Mouse (Mus musculus) adrenal gland, postnatal 25 days (tissue): ENCODE data around the gene Dnajc30. TPM values are rescaled to one million over a fixed set of nuclear protein-coding genes. Genes with fewer than 3 reads are reported as not detected.

Experiments used
- DNase-seq: peaks from one replicate; pipeline ENCODE4 v3.0.0; 2021; ENCODE audit warnings: mixed read lengths
- total RNA-seq: library from RNA; stranded (reverse); gene quantifications from 2 replicates; pipeline ENCODE4 v1.2.3, GENCODE M21; 2021

The Dnajc30 gene
- total RNA-seq, 1 experiment from 2014 or later: 38.8 TPM

DNA sequence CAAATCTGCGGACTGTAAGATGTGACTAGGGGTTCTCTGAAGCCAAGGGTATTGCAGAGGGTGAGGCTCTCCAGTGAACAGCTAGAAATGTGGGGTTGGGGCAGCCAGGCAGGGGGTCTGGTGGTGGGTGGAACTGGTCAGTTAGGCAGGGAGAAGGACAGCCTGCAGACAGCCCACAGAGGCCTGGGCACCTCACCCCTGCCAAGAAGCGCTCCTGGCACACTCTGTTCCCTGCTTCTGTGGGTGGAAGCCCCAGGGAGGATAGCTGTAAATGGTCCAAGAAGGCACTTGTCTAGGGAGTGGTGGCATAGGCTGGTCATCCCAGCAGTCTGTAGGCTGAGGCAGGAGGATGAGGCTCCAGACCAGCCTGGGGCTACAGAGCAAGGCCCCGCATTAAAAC lies 45.4 kb downstream of the Dnajc30 start:
- DNase-seq: no peak

DNA sequence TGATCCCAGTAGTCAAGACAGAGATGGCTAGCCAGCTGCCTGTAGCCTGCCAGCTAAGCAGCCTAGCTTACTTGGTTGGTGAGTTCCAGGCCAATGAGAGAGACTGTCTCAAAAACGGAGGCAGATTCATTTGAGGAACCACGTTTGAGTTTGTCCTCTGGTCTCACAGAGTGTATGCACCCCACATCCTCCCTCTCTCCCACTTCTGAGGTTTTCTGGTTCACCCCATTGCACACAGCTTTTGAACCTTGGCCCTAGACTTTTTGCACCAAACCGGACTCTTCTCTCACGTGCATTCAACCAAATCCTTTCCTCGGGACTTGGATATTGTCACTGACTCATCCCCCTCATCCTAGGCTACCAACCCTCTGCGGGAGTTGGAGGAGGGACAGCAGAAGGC lies 46.0 kb downstream of the Dnajc30 start:
- no peak for DNase-seq

- DNase-seq: no peak
These were observed 49.8 kb downstream of the Dnajc30 start for GRCm38 (mm10) chr5:135113782-135114181.

GRCm38 (mm10) chr5:135115241-135115640 lies 51.2 kb downstream of the Dnajc30 start:
- no peak for DNase-seq

Other genes starting within 250 kb of the Dnajc30 start
- not detected in 2 replicates for gene Tmem270, start 157.5 kb upstream of the Dnajc30 start, total RNA-seq
- gene Cldn13, start 148.7 kb upstream of the Dnajc30 start, total RNA-seq: not detected in 2 replicates
- 24.9 and 39.9 TPM in 2 replicates for gene Mettl27, start 131.8 kb upstream of the Dnajc30 start, total RNA-seq
- gene Cldn4, start 117.3 kb upstream of the Dnajc30 start, total RNA-seq: not detected in 2 replicates
- 1.0 and 2.2 TPM in 2 replicates for gene Cldn3, start 78.0 kb upstream of the Dnajc30 start, total RNA-seq
- 54.5 and 61.8 TPM in 2 replicates for gene Abhd11, start 55.0 kb upstream of the Dnajc30 start, total RNA-seq
- 10.4 and 11.1 TPM in 2 replicates for gene Stx1a, start 40.7 kb upstream of the Dnajc30 start, total RNA-seq
- 58.5 and 66.1 TPM in 2 replicates for gene Bud23, start 757 bp downstream of the Dnajc30 start, total RNA-seq
- gene Vps37d, start 14.1 kb downstream of the Dnajc30 start, total RNA-seq: 2.2 and 4.1 TPM in 2 replicates
- 70.1 and 79.1 TPM in 2 replicates for gene Mlxipl, start 25.7 kb downstream of the Dnajc30 start, total RNA-seq
- 31.5 and 46.0 TPM in 2 replicates for gene Tbl2, start 85.5 kb downstream of the Dnajc30 start, total RNA-seq
- gene Bcl7b, start 104.1 kb downstream of the Dnajc30 start, total RNA-seq: 63.2 and 64.0 TPM in 2 replicates
- 85.7 and 114 TPM in 2 replicates for gene Baz1b, start 123.1 kb downstream of the Dnajc30 start, total RNA-seq
- 2.4 and 3.1 TPM in 2 replicates for gene Fzd9, start 187.0 kb downstream of the Dnajc30 start, total RNA-seq